Mouse (Mus musculus) midbrain, embryonic 13.5 days (tissue): ENCODE data around the gene App. TPM values are rescaled to one million over a fixed set of nuclear protein-coding genes. Genes with fewer than 3 reads are reported as not detected.

Source experiments
- ATAC-seq: fragments of 200-750 bp; cut with Nextera tagmentation; 2 replicates; pipeline ENCODE4 v1.8.0; 2017; ENCODE audit warnings: mild to moderate bottlenecking, moderate TSS enrichment, moderate library complexity
- H3K27ac ChIP-seq: fragments of 300-500 bp; sonication (generic); 2 replicates; pipeline ENCODE4 v1.5.1; 2015; ENCODE audit warnings: inconsistent platforms, mild to moderate bottlenecking, moderate library complexity
- H3K27me3 ChIP-seq: fragments of 300-500 bp; sonication (generic); 2 replicates; pipeline ENCODE4 v1.6.1; 2015; ENCODE audit warnings: mild to moderate bottlenecking, inconsistent platforms
- H3K36me3 ChIP-seq: fragments of 300-500 bp; sonication (generic); 2 replicates; pipeline ENCODE4 v1.6.1; 2015; ENCODE audit warnings: mild to moderate bottlenecking, inconsistent platforms
- H3K4me1 ChIP-seq: fragments of 300-500 bp; sonication (generic); replicated peaks from 2 replicates; pipeline ENCODE4 v1.6.1; 2015; ENCODE audit warnings: inconsistent platforms
- H3K4me2 ChIP-seq: fragments of 300-500 bp; sonication (generic); replicated peaks from 2 replicates; pipeline ENCODE4 v1.6.1; 2015; ENCODE audit warnings: moderate library complexity, mild to moderate bottlenecking, inconsistent platforms
- H3K4me3 ChIP-seq: fragments of 300-500 bp; sonication (generic); replicated peaks from 2 replicates; pipeline ENCODE4 v1.5.1; 2015; ENCODE audit warnings: mild to moderate bottlenecking, inconsistent platforms
- H3K9ac ChIP-seq: fragments of 300-500 bp; sonication (generic); replicated peaks from 2 replicates; pipeline ENCODE4 v1.6.1; 2015; ENCODE audit warnings: mild to moderate bottlenecking, inconsistent platforms
- H3K9me3 ChIP-seq: fragments of 300-500 bp; sonication (generic); 2 replicates; pipeline ENCODE4 v1.6.1; 2016; ENCODE audit warnings: mild to moderate bottlenecking, inconsistent platforms
- WGBS: fragments of 180-500 bp; shearing (Covaris S2); methylation state at CpG from one replicate; pipeline ENCODE4 v1.1.7; 2015; 5-methylcytosine and 5-hydroxymethylcytosine counted together
- polyA plus RNA-seq: library from polyadenylated mRNA; unstranded; fragments of >200 nt; fragmentation: Nextera tagmentation; extraction: Ambion mirVana; gene quantifications from 2 replicates; pipeline ENCODE4 v1.2.1, GENCODE M21; 2015

The App gene
- polyA plus RNA-seq, 1 experiment from 2014 or later = 271 TPM

DNA sequence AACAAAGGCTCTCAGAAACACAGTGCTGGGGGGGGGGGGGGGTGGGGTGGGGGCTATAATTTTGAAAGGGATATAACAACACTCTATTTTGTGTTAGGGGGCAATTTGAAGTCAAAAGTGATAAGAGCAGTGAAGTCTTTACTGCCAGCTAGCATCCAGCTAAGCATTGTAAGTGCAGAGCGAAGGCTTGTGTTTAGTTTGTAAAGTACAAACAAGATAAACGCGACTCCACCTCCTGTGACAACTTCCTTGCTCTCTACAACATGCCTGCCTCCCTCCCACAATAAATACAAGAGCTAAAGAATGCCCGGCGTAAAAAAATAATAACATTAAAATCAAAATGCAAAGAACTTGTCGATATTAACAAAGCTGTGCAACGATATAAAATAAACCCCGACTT, 40.5 kb downstream of the App start:
- 90% methylated on average over 8 of the region's 8 CpGs for WGBS
- Histone ChIP-seq H3K4me3 (no peak overlapping the region), H3K4me1 (peaks cover 24% of the 10 kb centered on the region), H3K9ac (no peak overlapping the region), H3K4me2 (no peak overlapping the region), H3K9me3 (no peaks in the 10 kb centered on the region), H3K27ac (no peak overlapping the region), H3K27me3 (no peaks in the 10 kb centered on the region), H3K36me3 (0 out of 2 replicates have a peak, but pooled peaks cover 3% of the 10 kb centered on the region)
- ATAC-seq = no peak

DNA sequence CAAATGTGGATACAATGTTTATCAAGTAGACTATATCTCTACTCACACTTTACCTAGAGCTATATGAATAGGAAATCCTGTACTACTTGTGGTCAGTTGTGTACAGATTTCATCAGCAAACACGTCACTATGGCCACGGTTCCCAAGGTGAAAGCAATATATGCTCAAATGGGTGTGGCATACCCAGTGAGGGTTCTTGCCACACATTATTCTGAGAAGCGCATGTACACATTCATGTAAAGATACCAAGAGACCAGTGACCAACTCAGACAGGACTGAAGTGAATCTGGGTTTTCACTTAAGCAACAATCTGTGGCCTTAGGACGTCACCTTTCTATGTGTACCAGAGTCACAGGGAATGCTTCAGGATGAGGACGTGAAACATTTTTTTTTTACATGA, 41.4 kb downstream of the App start:
- Histone ChIP-seq H3K36me3 (0 out of 2 replicates have a peak, but pooled peaks cover 3% of the 10 kb centered on the region), H3K27ac (no peak overlapping the region), H3K9ac (no peak overlapping the region), H3K4me2 (no peak overlapping the region), H3K4me3 (no peak overlapping the region), H3K9me3 (no peaks in the 10 kb centered on the region), H3K4me1 (peaks cover 33% of the 10 kb centered on the region), H3K27me3 (no peaks in the 10 kb centered on the region)
- 96% methylated on average over 5 of the region's 5 CpGs for WGBS
- ATAC-seq = no peak

DNA sequence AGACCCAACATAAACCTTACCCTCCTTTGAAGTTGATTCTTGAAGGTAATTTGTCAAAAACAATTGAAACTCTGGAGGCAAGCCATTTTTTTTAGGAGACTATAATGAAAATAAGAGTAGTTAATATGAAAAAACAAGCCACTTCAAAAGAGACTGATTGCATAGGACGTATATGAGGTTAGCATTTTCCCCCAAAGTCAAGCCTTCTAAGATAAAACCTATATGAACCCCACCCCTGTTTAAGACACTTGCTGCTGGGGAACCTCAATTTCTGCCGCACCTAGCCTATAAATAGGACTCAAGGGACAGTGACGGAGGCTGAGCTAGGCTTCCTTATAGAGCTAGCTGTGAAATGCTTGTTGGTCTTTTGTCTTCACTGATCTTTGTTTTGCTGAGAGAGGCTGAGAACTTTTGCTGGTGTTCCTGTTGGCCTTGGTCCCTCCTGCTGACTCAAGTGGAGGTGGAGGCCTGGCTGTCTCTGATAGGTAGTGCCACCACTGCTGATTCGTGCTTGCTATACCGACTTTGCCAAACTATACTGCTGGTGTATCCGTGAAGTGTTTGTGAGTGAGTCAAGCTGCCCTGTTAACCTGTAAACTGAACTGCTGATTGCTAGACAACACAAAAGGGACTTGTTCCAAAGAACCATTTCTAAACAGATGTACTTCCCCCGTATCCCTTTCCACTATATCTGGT, 42.6 kb downstream of the App start:
- H3K27ac ChIP-seq = no peak overlapping the region
- H3K9me3 ChIP-seq = no peaks in the 10 kb centered on the region
- no peak overlapping the region for H3K4me3 ChIP-seq
- H3K27me3 ChIP-seq = no peaks in the 10 kb centered on the region
- no peak overlapping the region for H3K9ac ChIP-seq
- 0 out of 2 replicates have a peak, but pooled peaks cover 3% of the 10 kb centered on the region for H3K36me3 ChIP-seq
- H3K4me1 ChIP-seq = peaks cover 35% of the 10 kb centered on the region
- no peak for ATAC-seq
- 94% methylated on average over 7 of the region's 7 CpGs for WGBS
- H3K4me2 ChIP-seq = no peak overlapping the region

DNA sequence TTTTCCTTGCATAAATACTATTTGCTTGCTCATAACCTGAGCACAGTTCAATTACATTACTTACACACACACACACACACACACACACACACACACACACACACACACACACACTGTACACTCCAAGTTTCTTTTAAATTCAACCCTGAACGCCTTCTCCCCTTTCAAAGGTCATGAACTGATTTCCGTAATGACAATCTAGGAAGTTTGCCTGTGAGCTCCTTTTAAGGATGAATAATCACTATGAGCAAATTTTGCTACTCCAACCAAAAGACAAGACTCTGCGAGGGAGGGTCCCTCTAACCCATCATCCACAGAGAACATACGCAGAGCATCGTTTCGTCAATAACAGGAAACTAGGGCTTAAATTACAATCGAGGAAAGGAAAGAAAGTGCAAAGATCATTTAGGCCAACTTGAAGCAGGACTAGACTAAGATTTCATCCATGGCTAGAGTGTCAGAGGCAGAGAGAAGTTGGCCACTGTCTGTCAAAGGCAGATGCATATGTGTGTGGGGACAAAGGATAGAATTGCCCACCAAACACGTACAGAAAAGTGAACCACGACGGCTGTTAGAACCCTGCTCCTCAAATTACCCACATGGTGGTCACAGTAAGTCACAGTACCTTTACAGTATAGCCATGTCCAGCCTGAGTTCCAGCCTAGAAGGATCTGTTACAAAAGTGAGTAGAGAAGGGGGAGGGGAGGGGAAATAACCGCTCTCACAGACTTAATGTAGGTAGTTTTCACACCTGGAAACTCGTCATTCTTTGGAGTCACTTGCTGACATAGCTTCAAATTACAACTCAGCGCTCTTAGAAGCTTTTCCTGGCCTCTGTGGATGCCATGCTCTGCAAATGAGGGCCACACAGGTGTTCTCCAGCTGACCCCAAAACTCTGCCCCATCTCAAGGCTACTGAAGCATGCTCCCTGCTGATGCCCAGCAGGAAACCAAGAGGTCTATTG, 44.6 kb downstream of the App start:
- 61% methylated on average over 13 of the region's 13 CpGs for WGBS

DNA sequence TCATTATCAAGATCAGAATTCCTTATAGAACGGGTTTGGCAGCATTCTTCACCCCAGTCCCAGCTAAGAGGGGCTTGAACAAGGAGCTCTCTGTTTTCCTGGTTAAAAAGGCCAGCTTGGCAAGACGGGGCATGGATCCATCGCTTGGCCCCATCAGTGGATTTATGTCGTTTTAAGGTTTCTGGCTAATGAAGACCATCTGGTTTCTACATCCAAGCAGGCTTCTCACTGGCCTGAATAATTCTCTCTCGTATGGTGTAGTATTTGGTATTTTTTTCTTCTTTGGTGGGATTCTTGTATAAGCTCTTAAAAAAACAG, 45.3 kb downstream of the App start:
- 0 out of 2 replicates have a peak, but pooled peaks cover 12% of the 10 kb centered on the region for H3K36me3 ChIP-seq
- WGBS = 58% methylated on average over 5 of the region's 5 CpGs
- H3K9me3 ChIP-seq = peaks cover 3% of the 10 kb centered on the region
- no peaks in the 10 kb centered on the region for H3K27me3 ChIP-seq
- no peak overlapping the region for H3K4me3 ChIP-seq
- H3K9ac ChIP-seq = no peak overlapping the region
- no peak; the same call in 1 of the 2 replicates for ATAC-seq
- H3K27ac ChIP-seq = peak overlapping the region; percentile 20; the same call in 1 of the 2 replicates
- H3K4me2 ChIP-seq = no peak overlapping the region
- peaks cover 27% of the 10 kb centered on the region for H3K4me1 ChIP-seq

More for the DNA sequence above, 44.6 kb downstream of the App start:
- peaks cover 29% of the 10 kb centered on the region for H3K4me1 ChIP-seq
- no peak overlapping the region for H3K4me2 ChIP-seq
- H3K36me3 ChIP-seq = 0 out of 2 replicates have a peak, but pooled peaks cover 12% of the 10 kb centered on the region
- H3K4me3 ChIP-seq = no peak overlapping the region
- H3K27me3 ChIP-seq = no peaks in the 10 kb centered on the region
- no peak overlapping the region for H3K9ac ChIP-seq
- H3K27ac ChIP-seq = 0 out of 2 replicates have a peak overlapping the region, but pooled peaks have one; percentile 19
- no peak for ATAC-seq
- peaks cover 3% of the 10 kb centered on the region for H3K9me3 ChIP-seq

DNA sequence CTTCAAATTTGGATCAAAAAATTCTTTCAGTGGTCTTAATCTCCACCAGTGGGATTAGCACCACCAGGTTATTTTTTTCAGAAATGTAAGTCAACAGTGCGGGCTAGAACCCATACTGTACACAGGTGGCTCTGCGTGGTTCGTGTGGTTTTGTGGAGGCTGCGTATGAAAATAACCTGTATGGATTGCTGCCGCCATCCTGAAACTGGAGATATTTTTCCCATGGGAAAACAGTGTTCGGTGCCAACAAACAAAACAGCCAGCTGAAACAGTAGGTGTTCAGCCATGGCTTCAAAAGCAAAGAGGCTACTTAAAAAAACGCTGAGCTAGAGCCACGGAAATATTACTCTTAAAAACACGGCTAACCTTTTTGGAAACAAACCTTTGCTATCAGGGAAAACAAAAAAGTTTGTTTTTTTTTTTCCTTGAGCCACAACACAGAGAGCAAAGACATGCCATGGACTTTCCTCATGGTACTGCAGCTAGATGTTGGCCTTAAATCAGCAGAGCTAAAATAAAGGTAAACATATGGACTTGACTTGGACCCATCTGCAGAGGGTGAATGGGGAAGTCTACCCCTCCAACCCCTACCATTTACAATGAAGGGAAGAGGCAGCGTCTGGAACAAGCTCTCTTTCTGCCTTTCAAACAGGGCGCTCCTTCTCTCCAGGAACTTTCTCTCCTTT, 45.8 kb downstream of the App start:
- Histone ChIP-seq H3K27me3 (no peaks in the 10 kb centered on the region), H3K9ac (no peak overlapping the region), H3K4me3 (no peak overlapping the region), H3K9me3 (peaks cover 3% of the 10 kb centered on the region), H3K27ac (peak overlapping the region; percentile 20; the same call in 1 of the 2 replicates), H3K4me1 (peaks cover 27% of the 10 kb centered on the region), H3K36me3 (0 out of 2 replicates have a peak, but pooled peaks cover 12% of the 10 kb centered on the region), H3K4me2 (no peak overlapping the region)
- WGBS = 83% methylated on average over 11 of the region's 11 CpGs
- ATAC-seq = no peak; the same call in 1 of the 2 replicates

DNA sequence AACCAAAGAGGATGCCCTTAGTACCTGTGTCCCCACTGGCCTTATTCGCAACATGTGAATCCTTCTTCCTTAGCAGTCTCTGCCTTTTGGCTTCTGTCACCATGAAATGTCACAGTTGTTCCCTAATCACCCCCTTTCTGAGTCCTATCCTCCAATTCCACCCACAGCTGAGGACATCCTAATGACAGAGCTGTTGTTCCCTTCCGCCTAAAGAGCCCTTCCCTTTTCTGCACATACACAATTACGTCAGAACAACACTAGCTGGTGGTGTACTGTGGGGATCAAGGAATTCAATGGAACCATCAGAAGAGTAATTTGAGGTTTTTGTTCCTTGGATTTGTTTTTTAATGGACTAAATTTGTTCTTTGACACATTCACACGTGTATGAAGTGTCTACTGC, 48.9 kb downstream of the App start:
- Histone ChIP-seq H3K27ac (no peak overlapping the region), H3K36me3 (0 out of 2 replicates have a peak, but pooled peaks cover 9% of the 10 kb centered on the region), H3K4me1 (peaks cover 30% of the 10 kb centered on the region), H3K4me3 (no peak overlapping the region), H3K9me3 (peaks cover 3% of the 10 kb centered on the region), H3K4me2 (no peak overlapping the region), H3K27me3 (no peaks in the 10 kb centered on the region), H3K9ac (no peak overlapping the region)
- 94% methylated on average over 4 of the region's 4 CpGs for WGBS
- no peak for ATAC-seq

DNA sequence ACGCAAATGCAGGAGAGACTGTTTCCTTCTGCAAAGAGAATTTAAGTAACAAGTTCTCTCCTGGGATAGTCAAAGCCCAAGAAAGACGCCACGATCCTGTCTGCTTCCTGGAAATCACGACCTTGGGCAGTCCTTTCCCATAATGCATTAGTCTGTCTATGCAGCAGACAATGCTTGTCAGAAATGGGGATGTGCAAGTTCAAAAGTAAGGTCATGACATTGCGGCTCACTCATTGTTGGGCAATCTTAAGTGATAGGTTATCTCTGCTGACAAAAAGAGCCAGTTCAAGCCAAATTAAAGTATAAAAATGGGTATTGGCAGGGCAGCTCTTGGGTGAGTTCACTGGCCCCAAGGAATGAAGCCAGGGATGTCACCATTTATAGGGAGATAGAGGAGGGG, 51.6 kb downstream of the App start:
- no peak overlapping the region for H3K9ac ChIP-seq
- H3K27ac ChIP-seq = no peak overlapping the region
- H3K9me3 ChIP-seq = peaks cover 3% of the 10 kb centered on the region
- peaks cover 15% of the 10 kb centered on the region for H3K4me1 ChIP-seq
- H3K27me3 ChIP-seq = no peaks in the 10 kb centered on the region
- 87% methylated on average over 5 of the region's 5 CpGs for WGBS
- no peak overlapping the region for H3K4me2 ChIP-seq
- H3K4me3 ChIP-seq = no peak overlapping the region
- H3K36me3 ChIP-seq = peaks cover 19% of the 10 kb centered on the region
- no peak for ATAC-seq

DNA sequence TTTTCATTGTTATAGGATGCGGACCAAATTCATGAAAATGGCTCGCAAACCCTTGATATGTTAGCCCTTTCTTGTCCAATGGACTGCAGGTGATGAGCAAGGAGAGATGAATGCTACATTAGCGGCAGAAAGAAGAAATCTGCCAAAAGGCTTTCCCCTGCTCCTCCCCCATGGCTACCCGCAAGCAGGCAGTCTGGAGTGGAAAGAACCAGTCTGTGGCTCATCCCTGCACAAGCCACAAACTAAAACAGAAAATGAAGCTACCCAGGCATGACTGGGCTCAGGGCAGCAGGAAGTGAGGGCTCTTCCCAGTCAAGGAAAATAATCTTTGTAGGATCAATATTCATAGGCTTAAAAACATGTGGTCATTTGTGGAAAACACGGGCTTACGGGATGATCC, 54.6 kb downstream of the App start:
- H3K36me3 ChIP-seq = peaks cover 10% of the 10 kb centered on the region
- no peaks in the 10 kb centered on the region for H3K27me3 ChIP-seq
- H3K9me3 ChIP-seq = no peaks in the 10 kb centered on the region
- H3K9ac ChIP-seq = no peak overlapping the region
- no peak overlapping the region for H3K27ac ChIP-seq
- peaks cover 14% of the 10 kb centered on the region for H3K4me1 ChIP-seq
- no peak for ATAC-seq
- no peak overlapping the region for H3K4me2 ChIP-seq
- WGBS = 92% methylated on average over 6 of the region's 6 CpGs
- no peak overlapping the region for H3K4me3 ChIP-seq

DNA sequence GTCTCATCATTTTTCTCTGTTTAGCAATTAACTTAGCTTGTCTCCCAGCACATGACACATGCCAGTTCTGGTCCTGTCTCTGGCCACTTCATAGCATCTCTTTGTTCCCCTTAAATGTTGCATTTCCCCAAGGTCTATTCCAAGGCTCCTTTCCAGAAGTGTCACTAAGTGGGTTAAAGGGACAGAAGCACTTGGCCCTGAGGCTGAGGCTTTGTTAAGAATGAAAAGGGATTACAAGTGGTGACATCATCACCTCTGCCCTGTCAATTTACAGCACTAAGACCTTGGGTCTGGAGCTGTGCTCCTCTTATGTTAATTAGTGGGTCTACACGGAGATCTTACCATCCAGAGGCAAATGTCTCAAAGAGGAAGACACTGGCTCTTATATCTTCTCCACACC, 56.0 kb downstream of the App start:
- peaks cover 10% of the 10 kb centered on the region for H3K36me3 ChIP-seq
- H3K4me3 ChIP-seq = no peak overlapping the region
- WGBS = 15% methylated on average over 1 of the region's 1 CpGs
- ATAC-seq = 0 out of 2 replicates have a peak, but pooled peaks have one; percentile 40
- H3K27ac ChIP-seq = no peak overlapping the region
- no peaks in the 10 kb centered on the region for H3K27me3 ChIP-seq
- H3K9me3 ChIP-seq = no peaks in the 10 kb centered on the region
- no peak overlapping the region for H3K9ac ChIP-seq
- H3K4me2 ChIP-seq = no peak overlapping the region
- peaks cover 14% of the 10 kb centered on the region for H3K4me1 ChIP-seq

DNA sequence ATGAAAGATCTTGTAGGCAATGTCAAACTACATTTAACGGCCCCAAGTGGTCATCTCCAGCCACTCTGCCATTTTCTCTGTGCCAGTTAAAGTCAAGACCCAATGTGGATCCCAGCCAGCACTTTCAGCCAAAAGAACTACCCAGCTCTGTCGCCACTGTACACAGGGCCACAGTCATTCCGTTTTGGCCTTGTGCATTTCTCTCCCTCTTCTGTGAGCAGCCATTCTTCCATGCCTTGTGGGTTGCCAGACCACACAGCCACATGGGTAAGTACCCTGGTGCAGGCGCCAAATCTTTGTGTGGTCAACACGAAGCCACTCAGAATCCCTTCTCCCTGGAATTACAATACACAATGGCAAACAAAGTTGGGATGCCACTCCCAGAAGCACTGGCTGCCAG, 57.7 kb downstream of the App start:
- ATAC-seq = no peak
- Histone ChIP-seq H3K4me3 (no peak overlapping the region), H3K4me2 (no peak overlapping the region), H3K27me3 (no peaks in the 10 kb centered on the region), H3K36me3 (peaks cover 10% of the 10 kb centered on the region), H3K9ac (no peak overlapping the region), H3K9me3 (no peaks in the 10 kb centered on the region), H3K4me1 (peaks cover 15% of the 10 kb centered on the region), H3K27ac (no peak overlapping the region)
- 92% methylated on average over 5 of the region's 5 CpGs for WGBS
